Mouse (Mus musculus) neural tube, embryonic 15.5 days (tissue): ENCODE results near the gene Slc16a7. TPM values are rescaled to one million over a fixed set of nuclear protein-coding genes. Genes with fewer than 3 reads are reported as not detected.

Source experiments
- ATAC-seq: fragments of 200-750 bp; cut with Nextera tagmentation; 2 replicates; pipeline ENCODE4 v1.8.0; 2017; ENCODE audit warnings: mild to moderate bottlenecking, moderate TSS enrichment, moderate library complexity; ENCODE audit not compliant: low FRiP score
- H3K27ac ChIP-seq: fragments of 300-500 bp; sonication (generic); replicated peaks from 2 replicates; pipeline ENCODE4 v1.5.1; 2015; ENCODE audit warnings: mild to moderate bottlenecking, inconsistent platforms
- H3K27me3 ChIP-seq: fragments of 300-500 bp; sonication (generic); replicated peaks from 2 replicates; pipeline ENCODE4 v1.6.1; 2015; ENCODE audit warnings: inconsistent platforms
- H3K36me3 ChIP-seq: fragments of 300-500 bp; sonication (generic); 2 replicates; pipeline ENCODE4 v1.6.1; 2015; ENCODE audit warnings: inconsistent platforms
- H3K4me1 ChIP-seq: fragments of 300-500 bp; sonication (generic); 2 replicates; pipeline ENCODE4 v1.6.1; 2015; ENCODE audit warnings: inconsistent platforms
- H3K4me2 ChIP-seq: fragments of 300-500 bp; sonication (generic); 2 replicates; pipeline ENCODE4 v1.6.1; 2015; ENCODE audit warnings: inconsistent platforms, mild to moderate bottlenecking, moderate library complexity
- H3K4me3 ChIP-seq: fragments of 300-500 bp; sonication (generic); replicated peaks from 2 replicates; pipeline ENCODE4 v1.5.1; 2015; ENCODE audit warnings: mild to moderate bottlenecking, inconsistent platforms
- H3K9ac ChIP-seq: fragments of 300-500 bp; sonication (generic); replicated peaks from 2 replicates; pipeline ENCODE4 v1.6.1; 2015; ENCODE audit warnings: mild to moderate bottlenecking, inconsistent platforms
- H3K9me3 ChIP-seq: fragments of 300-500 bp; sonication (generic); replicated peaks from 2 replicates; pipeline ENCODE4 v1.6.1; 2016; ENCODE audit warnings: inconsistent platforms
- whole genome bisulfite sequencing: fragments of 180-500 bp; shearing (Covaris S2); methylation state at CpG from one replicate; pipeline ENCODE4 v1.1.7; 2015; ENCODE audit warnings: mixed read lengths; 5-methylcytosine and 5-hydroxymethylcytosine counted together
- polyA plus RNA-seq: library from polyadenylated mRNA; unstranded; fragments of >200 nt; fragmentation: Nextera tagmentation; extraction: Ambion mirVana; gene quantifications from 2 replicates; pipeline ENCODE4 v1.2.1, GENCODE M21; 2015

Slc16a7 gene
- polyA plus RNA-seq, 1 experiment from 2014 or later: 10.0 TPM

- no peak overlapping the region for H3K4me2 ChIP-seq
- no peaks in the 10 kb centered on the region for H3K9me3 ChIP-seq
- H3K27me3 ChIP-seq: no peaks in the 10 kb centered on the region
- H3K36me3 ChIP-seq: no peaks in the 10 kb centered on the region
- WGBS: 85% methylated on average over 11 of the region's 11 CpGs
- ATAC-seq: no peak
- H3K4me3 ChIP-seq: no peak overlapping the region
- no peak overlapping the region for H3K9ac ChIP-seq
- H3K27ac ChIP-seq: no peak overlapping the region
- H3K4me1 ChIP-seq: no peaks in the 10 kb centered on the region
Observed at GRCm38 (mm10) chr10:125321446-125322428, 67.5 kb downstream of the Slc16a7 start.

- Histone ChIP-seq H3K27me3 (no peaks in the 10 kb centered on the region), H3K4me3 (no peak overlapping the region), H3K4me1 (no peaks in the 10 kb centered on the region), H3K27ac (no peak overlapping the region), H3K4me2 (no peak overlapping the region), H3K9ac (no peak overlapping the region), H3K36me3 (no peaks in the 10 kb centered on the region), H3K9me3 (no peaks in the 10 kb centered on the region)
- 69% methylated on average over 6 of the region's 6 CpGs for WGBS
- ATAC-seq: no peak
Observed at GRCm38 (mm10) chr10:125317317-125317716, 71.9 kb downstream of the Slc16a7 start.

- Histone ChIP-seq H3K9ac (no peak overlapping the region), H3K4me2 (no peak overlapping the region), H3K36me3 (no peaks in the 10 kb centered on the region), H3K4me3 (no peak overlapping the region), H3K27ac (no peak overlapping the region), H3K27me3 (no peaks in the 10 kb centered on the region), H3K9me3 (no peaks in the 10 kb centered on the region), H3K4me1 (no peaks in the 10 kb centered on the region)
- WGBS: 91% methylated on average over 2 of the region's 2 CpGs
- ATAC-seq: no peak
Observed at GRCm38 (mm10) chr10:125310855-125311254, 78.4 kb downstream of the Slc16a7 start.

GRCm38 (mm10) chr10:125298036-125298435 is 91.2 kb downstream of the Slc16a7 start:
- no peak overlapping the region for H3K4me3 ChIP-seq
- H3K4me2 ChIP-seq: no peak overlapping the region
- WGBS: 63% methylated on average over 6 of the region's 6 CpGs
- no peak overlapping the region for H3K27ac ChIP-seq
- H3K27me3 ChIP-seq: no peaks in the 10 kb centered on the region
- no peaks in the 10 kb centered on the region for H3K9me3 ChIP-seq
- no peak for ATAC-seq
- no peaks in the 10 kb centered on the region for H3K4me1 ChIP-seq
- no peaks in the 10 kb centered on the region for H3K36me3 ChIP-seq
- no peak overlapping the region for H3K9ac ChIP-seq

- WGBS: 92% methylated on average over 9 of the region's 9 CpGs
- no peak overlapping the region for H3K4me2 ChIP-seq
- ATAC-seq: no peak
- no peak overlapping the region for H3K4me3 ChIP-seq
- no peaks in the 10 kb centered on the region for H3K9me3 ChIP-seq
- H3K9ac ChIP-seq: no peak overlapping the region
- no peaks in the 10 kb centered on the region for H3K4me1 ChIP-seq
- no peaks in the 10 kb centered on the region for H3K27me3 ChIP-seq
- H3K36me3 ChIP-seq: no peaks in the 10 kb centered on the region
- no peak overlapping the region for H3K27ac ChIP-seq
Observed at GRCm38 (mm10) chr10:125290320-125290719, 98.9 kb downstream of the Slc16a7 start.

GRCm38 (mm10) chr10:125288560-125288959 is 100.7 kb downstream of the Slc16a7 start:
- Histone ChIP-seq H3K4me3 (no peak overlapping the region), H3K4me2 (no peak overlapping the region), H3K9ac (no peak overlapping the region), H3K9me3 (no peaks in the 10 kb centered on the region), H3K36me3 (no peaks in the 10 kb centered on the region), H3K27me3 (no peaks in the 10 kb centered on the region), H3K4me1 (no peaks in the 10 kb centered on the region), H3K27ac (no peak overlapping the region)
- no peak for ATAC-seq
- 54% methylated on average over 6 of the region's 6 CpGs for WGBS

- H3K36me3 ChIP-seq: no peaks in the 10 kb centered on the region
- H3K4me3 ChIP-seq: no peak overlapping the region
- no peak overlapping the region for H3K4me2 ChIP-seq
- no peak for ATAC-seq
- no peak overlapping the region for H3K9ac ChIP-seq
- H3K4me1 ChIP-seq: no peaks in the 10 kb centered on the region
- 61% methylated on average over 5 of the region's 5 CpGs for WGBS
- H3K27me3 ChIP-seq: no peaks in the 10 kb centered on the region
- no peak overlapping the region for H3K27ac ChIP-seq
- H3K9me3 ChIP-seq: no peaks in the 10 kb centered on the region
Observed at GRCm38 (mm10) chr10:125285386-125285785, 103.9 kb downstream of the Slc16a7 start.

GRCm38 (mm10) chr10:125275149-125275848 is 114.0 kb downstream of the Slc16a7 start:
- no peak overlapping the region for H3K9ac ChIP-seq
- no peak overlapping the region for H3K4me3 ChIP-seq
- ATAC-seq: no peak
- H3K36me3 ChIP-seq: no peaks in the 10 kb centered on the region
- no peak overlapping the region for H3K27ac ChIP-seq
- no peaks in the 10 kb centered on the region for H3K27me3 ChIP-seq
- H3K9me3 ChIP-seq: no peaks in the 10 kb centered on the region
- WGBS: 51% methylated on average over 12 of the region's 12 CpGs
- H3K4me2 ChIP-seq: no peak overlapping the region
- peaks cover 3% of the 10 kb centered on the region; the same call in 1 of the 2 replicates for H3K4me1 ChIP-seq

- no peak for ATAC-seq
Observed at GRCm38 (mm10) chr10:125274519-125275148, 114.6 kb downstream of the Slc16a7 start.

GRCm38 (mm10) chr10:125273759-125274158 is 115.5 kb downstream of the Slc16a7 start:
- no peak for ATAC-seq
- Histone ChIP-seq H3K4me1 (peaks cover 3% of the 10 kb centered on the region; the same call in 1 of the 2 replicates), H3K9ac (no peak overlapping the region), H3K36me3 (no peaks in the 10 kb centered on the region), H3K27me3 (no peaks in the 10 kb centered on the region), H3K4me3 (no peak overlapping the region), H3K4me2 (no peak overlapping the region), H3K9me3 (no peaks in the 10 kb centered on the region), H3K27ac (no peak overlapping the region)
- WGBS: 45% methylated on average over 7 of the region's 7 CpGs

More at GRCm38 (mm10) chr10:125274519-125275148, 114.6 kb downstream of the Slc16a7 start:
- Histone ChIP-seq H3K4me2 (no peak overlapping the region), H3K36me3 (no peaks in the 10 kb centered on the region), H3K4me3 (no peak overlapping the region), H3K9ac (no peak overlapping the region), H3K4me1 (peaks cover 3% of the 10 kb centered on the region; the same call in 1 of the 2 replicates), H3K27me3 (no peaks in the 10 kb centered on the region), H3K9me3 (no peaks in the 10 kb centered on the region), H3K27ac (no peak overlapping the region)
- 74% methylated on average over 5 of the region's 5 CpGs for WGBS

- Histone ChIP-seq H3K9ac (no peak overlapping the region), H3K4me3 (no peak overlapping the region), H3K9me3 (no peaks in the 10 kb centered on the region), H3K27ac (no peak overlapping the region), H3K36me3 (no peaks in the 10 kb centered on the region), H3K4me1 (peaks cover 7% of the 10 kb centered on the region; the same call in 1 of the 2 replicates), H3K27me3 (no peaks in the 10 kb centered on the region), H3K4me2 (no peak overlapping the region)
- WGBS: 82% methylated on average over 5 of the region's 5 CpGs
- no peak for ATAC-seq
Observed at GRCm38 (mm10) chr10:125271448-125271847, 117.8 kb downstream of the Slc16a7 start.
